Mouse (Mus musculus) megakaryocyte, embryonic 14.5 days (primary cell): ENCODE measurements at regions not wholly inside any gene's neighbourhood (a gene's known extent, or its start where the extent isn't known, plus 50 kb on each side); places are given as distances from the start of the nearest gene placed in this dataset.

Experiments used
- FLI1 ChIP-seq: IDR thresholded peaks from 2 replicates; pipeline ENCODE4 v1.6.1; 2012; ENCODE audit warnings: low read length, inconsistent platforms, mixed read lengths
- GATA1 ChIP-seq: IDR thresholded peaks from 3 replicates; pipeline ENCODE4 v1.6.1; 2012; ENCODE audit warnings: mixed read lengths, low read length, inconsistent platforms, borderline replicate concordance

DNA sequence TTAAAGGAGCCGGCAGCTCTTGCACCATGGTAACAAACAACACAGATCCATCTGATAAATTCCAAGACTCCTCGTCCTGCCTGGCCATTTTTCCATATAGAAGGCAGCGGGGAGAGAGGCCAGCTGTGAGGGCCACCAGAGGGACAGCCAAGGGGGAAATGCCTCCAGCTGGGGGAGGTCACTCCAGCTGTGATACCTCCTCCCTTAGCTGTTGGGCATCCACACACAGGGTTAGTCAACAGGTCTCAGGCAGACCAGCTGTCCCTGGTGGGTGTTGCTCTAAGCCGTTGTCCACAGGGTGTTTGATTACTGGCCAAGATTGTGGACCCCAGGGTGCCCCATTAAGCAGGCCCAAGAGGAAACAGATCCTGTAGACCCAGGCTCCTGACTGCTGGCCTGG is 89.7 kb downstream of the Gm26897 start:
- TF ChIP-seq GATA1: no peak
- no peak for TF ChIP-seq FLI1
